Mouse (Mus musculus): Measurements from ENCODE around the gene Zfp704. TPM values are rescaled to one million over a fixed set of nuclear protein-coding genes. Genes with fewer than 3 reads are reported as not detected.

The Zfp704 gene
- polyA plus RNA-seq (2012; rRNA removed) = 0.82 and 0.85 TPM in 2 replicates

- peak in 1 of 2 experiments; percentile 17 for DNase-seq (ENCODE audit: low read depth in 1 of 2, low spot score in 2 of 2)
- WGBS = 8% methylated on average over 91 of the region's 97 CpGs
- TF ChIP-seq CTCF (IDR thresholded peaks at IDR 0.05; ENCODE audit: extremely low read depth, insufficient read depth, insufficient read length, insufficient replicate concordance) = no peak
- TF ChIP-seq POLR2A (IDR thresholded peaks at IDR 0.05; ENCODE audit: low read depth, low read length) = no peak
- Histone ChIP-seq H3K27ac (ENCODE audit: insufficient read depth, low read length) (no peak within 1 kb of the TSS), H3K27me3 (ENCODE audit: control insufficient read depth, insufficient read depth, low read length) (peaks cover 12% of the 10 kb centered on the region), H3K4me3 (ENCODE audit: extremely low read depth, insufficient read depth, insufficient read length) (peak within 1 kb of the TSS; percentile 59), H3K4me1 (ENCODE audit: control insufficient read depth, insufficient read depth, insufficient read length) (no peaks in the 10 kb centered on the region; the same call in 1 of the 2 replicates), H3K36me3 (ENCODE audit: control insufficient read depth, insufficient read depth, low read length) (no peaks in the 10 kb centered on the region)
These were observed at the start of gene Zfp704 for GRCm38 (mm10) chr3:9609581-9610341. Zfp704 (minus strand) TSS chr3:9610085.

GRCm38 (mm10) chr3:9633036-9634005 is 23.4 kb upstream of the Zfp704 start:
- Histone ChIP-seq H3K36me3 (ENCODE audit: control insufficient read depth, insufficient read depth, low read length) (no peaks in the 10 kb centered on the region), H3K4me1 (ENCODE audit: control insufficient read depth, insufficient read depth, insufficient read length) (peaks cover 8% of the 10 kb centered on the region; the same call in 1 of the 2 replicates), H3K27ac (ENCODE audit: insufficient read depth, low read length) (no peak overlapping the region), H3K4me3 (ENCODE audit: extremely low read depth, insufficient read depth, insufficient read length) (no peak overlapping the region), H3K27me3 (ENCODE audit: control insufficient read depth, insufficient read depth, low read length) (no peaks in the 10 kb centered on the region)
- TF ChIP-seq POLR2A (IDR thresholded peaks at IDR 0.05; ENCODE audit: low read depth, low read length) (no peak), CTCF (IDR thresholded peaks at IDR 0.05; ENCODE audit: extremely low read depth, insufficient read depth, insufficient read length, insufficient replicate concordance) (no peak)
- DNase-seq (ENCODE audit: low read depth in 1 of 2, low spot score in 2 of 2) = no peak
- WGBS = 11% methylated on average over 10 of the region's 10 CpGs

DNA sequence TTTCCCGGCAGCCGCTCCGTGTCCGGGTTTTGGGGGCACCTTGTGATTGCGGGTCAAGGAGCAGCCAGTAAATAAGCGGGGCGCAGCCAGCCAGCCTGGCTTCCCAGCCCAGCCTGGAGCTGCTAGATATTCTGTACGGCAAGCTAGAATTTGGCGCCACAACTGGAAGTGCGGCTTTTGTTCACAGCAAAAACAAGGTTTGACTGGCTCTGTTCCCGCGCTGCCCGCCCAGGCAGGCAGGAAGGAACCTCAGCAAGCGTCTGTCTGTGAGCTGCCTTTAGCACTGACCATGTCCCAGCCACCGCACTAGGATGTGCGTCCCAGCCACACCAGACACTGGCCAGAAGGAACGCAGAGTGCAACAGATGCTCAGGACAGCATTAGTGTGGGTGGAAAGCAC is 20.1 kb upstream of the Zfp704 start:
- no peak for TF ChIP-seq POLR2A (IDR thresholded peaks at IDR 0.05; ENCODE audit: low read depth, low read length)
- TF ChIP-seq CTCF (IDR thresholded peaks at IDR 0.05; ENCODE audit: extremely low read depth, insufficient read depth, insufficient read length, insufficient replicate concordance) = no peak
- peaks cover 8% of the 10 kb centered on the region; the same call in 1 of the 2 replicates for H3K4me1 ChIP-seq (ENCODE audit: control insufficient read depth, insufficient read depth, insufficient read length)
- H3K27me3 ChIP-seq (ENCODE audit: control insufficient read depth, insufficient read depth, low read length) = no peaks in the 10 kb centered on the region
- 27% methylated on average over 17 of the region's 17 CpGs for WGBS
- no peak overlapping the region for H3K27ac ChIP-seq (ENCODE audit: insufficient read depth, low read length)
- H3K36me3 ChIP-seq (ENCODE audit: control insufficient read depth, insufficient read depth, low read length) = no peaks in the 10 kb centered on the region
- no peak overlapping the region for H3K4me3 ChIP-seq (ENCODE audit: extremely low read depth, insufficient read depth, insufficient read length)
- DNase-seq (ENCODE audit: low read depth in 1 of 2, low spot score in 2 of 2) = no peak

GRCm38 (mm10) chr3:9628041-9628440 is 18.2 kb upstream of the Zfp704 start:
- TF ChIP-seq POLR2A (IDR thresholded peaks at IDR 0.05; ENCODE audit: low read depth, low read length) (no peak), CTCF (IDR thresholded peaks at IDR 0.05; ENCODE audit: extremely low read depth, insufficient read depth, insufficient read length, insufficient replicate concordance) (no peak)
- Histone ChIP-seq H3K27ac (ENCODE audit: insufficient read depth, low read length) (no peak overlapping the region), H3K4me3 (ENCODE audit: extremely low read depth, insufficient read depth, insufficient read length) (no peak overlapping the region), H3K36me3 (ENCODE audit: control insufficient read depth, insufficient read depth, low read length) (no peaks in the 10 kb centered on the region), H3K4me1 (ENCODE audit: control insufficient read depth, insufficient read depth, insufficient read length) (peaks cover 2% of the 10 kb centered on the region; the same call in 1 of the 2 replicates), H3K27me3 (ENCODE audit: control insufficient read depth, insufficient read depth, low read length) (no peaks in the 10 kb centered on the region)
- DNase-seq (ENCODE audit: low read depth in 1 of 2, low spot score in 2 of 2) = no peak
- WGBS = 78% methylated on average over 4 of the region's 4 CpGs

DNA sequence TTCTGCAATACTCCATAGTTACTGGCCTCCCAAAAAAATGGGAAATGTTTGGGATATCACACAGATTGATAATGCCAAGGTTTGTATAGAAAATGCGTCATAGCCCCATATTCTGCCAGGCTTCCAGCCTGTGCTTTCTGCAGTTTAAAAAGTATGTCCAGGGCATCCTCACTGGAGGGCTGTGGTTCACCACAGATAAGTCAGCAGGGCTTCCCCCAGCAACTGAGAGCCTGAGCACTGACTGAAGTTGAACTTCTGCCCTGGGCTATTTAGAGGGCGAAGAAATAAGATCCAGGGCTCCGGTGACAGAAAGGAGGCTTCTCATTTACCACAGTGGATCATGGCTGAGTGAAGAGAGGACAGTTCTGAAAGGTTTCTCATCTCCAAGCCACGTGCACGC is 16.3 kb upstream of the Zfp704 start:
- Histone ChIP-seq H3K36me3 (ENCODE audit: control insufficient read depth, insufficient read depth, low read length) (no peaks in the 10 kb centered on the region), H3K27ac (ENCODE audit: insufficient read depth, low read length) (no peak overlapping the region), H3K27me3 (ENCODE audit: control insufficient read depth, insufficient read depth, low read length) (no peaks in the 10 kb centered on the region), H3K4me3 (ENCODE audit: extremely low read depth, insufficient read depth, insufficient read length) (no peak overlapping the region), H3K4me1 (ENCODE audit: control insufficient read depth, insufficient read depth, insufficient read length) (peaks cover 2% of the 10 kb centered on the region; the same call in 1 of the 2 replicates)
- WGBS = 33% methylated on average over 5 of the region's 5 CpGs
- no peak for TF ChIP-seq POLR2A (IDR thresholded peaks at IDR 0.05; ENCODE audit: low read depth, low read length)
- no peak for TF ChIP-seq CTCF (IDR thresholded peaks at IDR 0.05; ENCODE audit: extremely low read depth, insufficient read depth, insufficient read length, insufficient replicate concordance)
- no peak for DNase-seq (ENCODE audit: low read depth in 1 of 2, low spot score in 2 of 2)

GRCm38 (mm10) chr3:9620611-9621010 is 10.7 kb upstream of the Zfp704 start:
- no peaks in the 10 kb centered on the region for H3K27me3 ChIP-seq (ENCODE audit: control insufficient read depth, insufficient read depth, low read length)
- no peaks in the 10 kb centered on the region for H3K4me1 ChIP-seq (ENCODE audit: control insufficient read depth, insufficient read depth, insufficient read length)
- WGBS = 93% methylated on average over 12 of the region's 12 CpGs
- DNase-seq (ENCODE audit: low read depth in 1 of 2, low spot score in 2 of 2) = no peak
- no peak for TF ChIP-seq POLR2A (IDR thresholded peaks at IDR 0.05; ENCODE audit: low read depth, low read length)
- TF ChIP-seq CTCF (IDR thresholded peaks at IDR 0.05; ENCODE audit: extremely low read depth, insufficient read depth, insufficient read length, insufficient replicate concordance) = no peak
- no peak overlapping the region for H3K4me3 ChIP-seq (ENCODE audit: extremely low read depth, insufficient read depth, insufficient read length)
- no peak overlapping the region for H3K27ac ChIP-seq (ENCODE audit: insufficient read depth, low read length)
- no peaks in the 10 kb centered on the region for H3K36me3 ChIP-seq (ENCODE audit: control insufficient read depth, insufficient read depth, low read length)

Measured in spleen, adult 2 months (tissue).